Mouse (Mus musculus): ENCODE results near the gene Capn5. TPM values are rescaled to one million over a fixed set of nuclear protein-coding genes. Genes with fewer than 3 reads are reported as not detected.

Capn5 gene
- polyA plus RNA-seq (2014; fragmentation: Illumina TruSeq; extraction: RNeasy Lipid Tissue Mini Kit (QIAGEN cat#74804); ENCODE audit: insufficient read depth, low read depth, low replicate concordance), result 5.0 TPM

GRCm38 (mm10) chr7:98177929-98178559 lies at the start of gene Capn5:
Gene Capn5 (minus strand): TSS chr7:98178274.

GRCm38 (mm10) chr7:98199381-98199780 lies 21.3 kb upstream of the Capn5 start, which contains the start of gene B3gnt6:
Gene B3gnt6 (minus strand): TSS chr7:98199481.

GRCm38 (mm10) chr7:98145402-98145801 lies 32.7 kb downstream of the Capn5 start, which contains the start of gene Omp:
Gene Omp (minus strand): TSS chr7:98145502.

GRCm38 (mm10) chr7:98119179-98119960 lies 58.7 kb downstream of the Capn5 start, which contains the start of gene Myo7a:
Gene Myo7a (minus strand): TSS chr7:98119524.

Other genes starting within 250 kb of the Capn5 start
- 6.3 TPM for gene Myo7a, start 58.8 kb downstream of the Capn5 start, polyA plus RNA-seq (2014; fragmentation: Illumina TruSeq; extraction: RNeasy Lipid Tissue Mini Kit (QIAGEN cat#74804); ENCODE audit: insufficient read depth, low read depth, low replicate concordance)
- gene Omp, start 32.8 kb downstream of the Capn5 start, polyA plus RNA-seq (2014; fragmentation: Illumina TruSeq; extraction: RNeasy Lipid Tissue Mini Kit (QIAGEN cat#74804); ENCODE audit: insufficient read depth, low read depth, low replicate concordance), result not detected
- gene B3gnt6, start 21.2 kb upstream of the Capn5 start, polyA plus RNA-seq (2014; fragmentation: Illumina TruSeq; extraction: RNeasy Lipid Tissue Mini Kit (QIAGEN cat#74804); ENCODE audit: insufficient read depth, low read depth, low replicate concordance), result 0.24 TPM
- gene Acer3, start 142.9 kb upstream of the Capn5 start, polyA plus RNA-seq (2014; fragmentation: Illumina TruSeq; extraction: RNeasy Lipid Tissue Mini Kit (QIAGEN cat#74804); ENCODE audit: insufficient read depth, low read depth, low replicate concordance), result 20.6 TPM
- gene Tsku, start 183.1 kb upstream of the Capn5 start, polyA plus RNA-seq (2014; fragmentation: Illumina TruSeq; extraction: RNeasy Lipid Tissue Mini Kit (QIAGEN cat#74804); ENCODE audit: insufficient read depth, low read depth, low replicate concordance), result 7.3 TPM

All from lung, adult 10 weeks (tissue).